Mouse (Mus musculus): ENCODE results near the gene Cluh. TPM values are rescaled to one million over a fixed set of nuclear protein-coding genes. Genes with fewer than 3 reads are reported as not detected.

Gene Cluh
- polyA plus RNA-seq, 1 experiment from 2014 or later = 71.3 TPM

DNA sequence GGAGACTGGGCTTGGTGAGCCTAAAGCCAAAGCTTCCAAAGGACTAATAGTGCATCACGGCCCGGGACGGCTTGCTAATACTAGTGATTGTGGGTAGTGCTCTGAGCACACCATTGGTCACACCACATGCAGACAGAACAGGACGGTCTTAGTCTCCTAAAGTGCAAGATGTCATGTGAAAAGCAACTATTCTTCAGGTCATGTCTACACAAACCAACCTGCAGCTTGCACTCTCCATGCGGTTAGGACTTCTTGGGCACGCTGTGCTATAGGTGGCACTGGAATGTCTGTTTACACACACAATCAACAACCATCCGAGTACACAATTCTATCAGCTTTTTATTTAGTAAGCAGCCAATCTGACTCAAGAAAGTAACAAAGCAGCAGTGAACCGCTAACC is 25.4 kb downstream of the Cluh start:
- Histone ChIP-seq H3K9ac (no peak overlapping the region), H3K4me3 (no peak overlapping the region), H3K27me3 (replicated peaks) (no peaks in the 10 kb centered on the region), H3K36me3 (peaks cover 63% of the 10 kb centered on the region), H3K9me3 (replicated peaks) (no peaks in the 10 kb centered on the region), H3K4me1 (replicated peaks) (peaks cover 2% of the 10 kb centered on the region; the same call in 1 of the 2 replicates), H3K4me2 (no peak overlapping the region), H3K27ac (ENCODE audit: poor library complexity, severe bottlenecking) (no peak overlapping the region)
- WGBS = 95% methylated on average over 8 of the region's 8 CpGs
- ATAC-seq (ENCODE audit: insufficient number of reproducible peaks, low FRiP score) = no peak

DNA sequence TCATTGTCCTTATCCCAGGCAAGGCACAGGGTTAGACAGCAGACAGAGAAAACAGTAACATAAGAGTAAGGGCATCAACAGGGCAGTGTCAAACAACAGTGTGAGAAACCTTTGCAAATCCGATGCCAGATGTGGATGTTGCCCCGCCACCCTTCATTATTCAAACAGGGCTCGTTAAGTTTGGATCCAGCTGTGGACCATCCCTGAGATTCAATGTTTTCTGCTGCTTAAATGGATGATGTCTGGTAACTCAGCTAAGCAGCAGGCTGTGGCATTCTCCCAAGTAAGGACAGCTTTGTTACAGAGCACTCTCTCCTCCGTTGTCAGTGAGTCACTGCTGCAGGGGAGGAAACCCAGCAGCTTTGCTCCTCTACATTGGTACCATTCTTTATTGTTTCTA is 25.9 kb downstream of the Cluh start:
- Histone ChIP-seq H3K9ac (no peak overlapping the region), H3K27ac (ENCODE audit: poor library complexity, severe bottlenecking) (no peak overlapping the region), H3K27me3 (replicated peaks) (no peaks in the 10 kb centered on the region), H3K4me3 (no peak overlapping the region), H3K4me1 (replicated peaks) (peaks cover 5% of the 10 kb centered on the region; the same call in 1 of the 2 replicates), H3K4me2 (no peak overlapping the region), H3K36me3 (peaks cover 62% of the 10 kb centered on the region), H3K9me3 (replicated peaks) (no peaks in the 10 kb centered on the region)
- ATAC-seq (ENCODE audit: insufficient number of reproducible peaks, low FRiP score) = no peak
- WGBS = 86% methylated on average over 4 of the region's 4 CpGs

DNA sequence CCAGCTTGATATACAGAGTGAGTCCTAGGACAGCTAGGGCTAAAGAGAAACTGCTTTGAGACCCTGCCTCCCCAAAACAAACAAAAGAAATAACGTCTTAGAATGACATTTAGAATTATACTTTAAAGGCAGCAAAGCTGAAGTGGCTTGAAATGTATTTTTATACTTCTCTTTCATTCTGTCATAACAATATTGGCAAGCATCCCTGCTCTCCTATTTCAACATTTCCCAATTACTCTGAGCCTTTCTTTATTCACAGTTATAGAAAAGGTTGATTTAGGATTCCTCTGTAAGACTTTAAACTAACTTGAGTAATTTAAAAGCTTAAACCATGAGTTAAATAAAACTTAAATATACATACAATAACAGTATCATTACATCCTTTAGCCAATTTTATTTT is 42.9 kb downstream of the Cluh start:
- Histone ChIP-seq H3K4me2 (no peak overlapping the region), H3K9ac (no peak overlapping the region), H3K27me3 (replicated peaks) (no peaks in the 10 kb centered on the region), H3K27ac (ENCODE audit: poor library complexity, severe bottlenecking) (no peak overlapping the region), H3K4me1 (replicated peaks) (no peaks in the 10 kb centered on the region), H3K9me3 (replicated peaks) (no peaks in the 10 kb centered on the region), H3K4me3 (no peak overlapping the region), H3K36me3 (peaks cover 44% of the 10 kb centered on the region)
- WGBS = 82% methylated on average over 1 of the region's 1 CpGs
- ATAC-seq (ENCODE audit: insufficient number of reproducible peaks, low FRiP score) = no peak

DNA sequence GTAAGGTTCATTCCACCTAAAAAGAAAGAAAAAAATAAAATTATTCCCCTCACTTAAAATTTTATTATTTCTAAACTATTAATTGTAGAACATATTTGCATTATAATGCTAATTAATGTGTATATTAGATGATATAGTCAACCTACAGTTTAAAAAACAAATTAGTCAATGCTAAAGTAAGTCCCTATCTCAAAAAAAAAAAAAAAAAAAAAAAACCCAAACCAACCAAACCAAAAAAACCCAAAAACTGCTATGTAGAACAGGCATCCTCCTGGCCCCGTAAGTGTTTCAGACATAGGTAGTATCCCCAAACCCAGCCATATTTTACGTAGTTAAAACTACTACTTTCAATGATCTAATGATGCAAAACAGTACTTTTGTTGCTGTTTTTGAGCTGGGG is 50.2 kb downstream of the Cluh start:
- H3K36me3 ChIP-seq = peaks cover 36% of the 10 kb centered on the region
- no peak overlapping the region for H3K4me2 ChIP-seq
- no peak overlapping the region for H3K4me3 ChIP-seq
- 99% methylated on average over 2 of the region's 2 CpGs for WGBS
- no peak for ATAC-seq (ENCODE audit: insufficient number of reproducible peaks, low FRiP score)
- no peaks in the 10 kb centered on the region for H3K4me1 ChIP-seq (replicated peaks)
- no peaks in the 10 kb centered on the region for H3K27me3 ChIP-seq (replicated peaks)
- H3K9ac ChIP-seq = no peak overlapping the region
- no peak overlapping the region for H3K27ac ChIP-seq (ENCODE audit: poor library complexity, severe bottlenecking)
- H3K9me3 ChIP-seq (replicated peaks) = no peaks in the 10 kb centered on the region

DNA sequence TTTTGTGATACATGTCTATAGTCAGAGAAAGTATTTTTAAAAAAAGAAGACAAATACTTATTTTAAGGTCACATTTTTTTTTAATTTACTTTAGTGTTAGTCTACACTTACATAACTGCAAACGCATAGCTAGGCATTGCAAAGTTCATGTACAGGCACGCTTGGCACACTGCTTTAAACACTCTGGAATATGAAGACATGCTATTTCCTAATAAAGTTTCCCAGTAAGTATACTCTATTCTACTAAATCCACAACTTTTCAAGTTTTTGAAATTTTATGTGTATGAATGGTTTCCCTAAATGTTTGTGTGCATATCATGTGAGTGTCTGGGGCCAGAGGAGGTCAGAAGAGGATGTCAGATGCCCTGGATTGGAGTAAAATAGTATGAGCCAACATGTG is 54.8 kb downstream of the Cluh start:
- Histone ChIP-seq H3K4me2 (no peak overlapping the region), H3K9ac (no peak overlapping the region), H3K4me3 (no peak overlapping the region), H3K36me3 (peaks cover 1% of the 10 kb centered on the region), H3K9me3 (replicated peaks) (no peaks in the 10 kb centered on the region), H3K4me1 (replicated peaks) (peaks cover 13% of the 10 kb centered on the region), H3K27me3 (replicated peaks) (no peaks in the 10 kb centered on the region), H3K27ac (ENCODE audit: poor library complexity, severe bottlenecking) (no peak overlapping the region)
- ATAC-seq (ENCODE audit: insufficient number of reproducible peaks, low FRiP score) = no peak
- WGBS = 95% methylated on average over 2 of the region's 2 CpGs

DNA sequence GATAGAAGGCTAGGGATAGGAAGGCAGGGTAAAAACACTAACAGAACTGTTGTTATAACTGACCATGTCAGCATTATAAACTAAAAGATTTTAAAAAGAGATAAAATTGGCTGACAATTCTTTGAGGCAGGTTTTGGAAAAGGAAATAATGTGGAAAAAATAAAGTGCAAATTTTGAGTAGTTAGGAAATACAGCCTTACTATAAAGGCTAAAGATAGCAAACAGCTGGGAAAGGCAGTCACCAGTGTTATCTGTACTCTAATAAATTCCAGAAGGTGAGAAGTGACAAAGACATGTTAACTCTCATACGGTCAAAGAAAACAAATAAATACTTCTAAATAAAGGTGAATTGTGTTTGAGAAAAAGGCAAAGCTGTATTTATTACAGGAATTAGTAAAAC is 59.5 kb downstream of the Cluh start:
- Histone ChIP-seq H3K27ac (ENCODE audit: poor library complexity, severe bottlenecking) (no peak overlapping the region), H3K9ac (no peak overlapping the region), H3K27me3 (replicated peaks) (no peaks in the 10 kb centered on the region), H3K36me3 (no peaks in the 10 kb centered on the region), H3K4me3 (no peak overlapping the region), H3K4me1 (replicated peaks) (peaks cover 22% of the 10 kb centered on the region), H3K4me2 (no peak overlapping the region), H3K9me3 (replicated peaks) (no peaks in the 10 kb centered on the region)
- 12% methylated on average over 1 of the region's 1 CpGs for WGBS
- no peak for ATAC-seq (ENCODE audit: insufficient number of reproducible peaks, low FRiP score)

DNA sequence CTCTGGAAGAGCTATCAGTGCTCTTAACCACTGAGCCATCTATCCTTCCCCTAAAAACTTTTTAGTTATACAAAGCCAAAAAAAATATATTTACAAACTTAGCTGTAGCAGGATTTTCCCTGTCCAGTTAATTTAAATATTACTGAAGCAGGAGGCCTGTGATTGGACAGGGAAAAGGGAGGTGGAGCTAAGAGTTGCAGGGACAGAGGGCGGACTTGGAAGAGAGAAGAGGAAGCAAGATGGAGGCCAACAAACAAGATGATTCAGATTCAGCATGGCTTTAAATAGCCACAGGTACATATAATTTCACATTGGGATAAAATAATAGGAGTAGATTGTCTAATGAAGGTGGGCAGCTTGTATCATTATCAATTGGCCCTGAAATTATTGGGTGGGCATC is 61.4 kb downstream of the Cluh start:
- Histone ChIP-seq H3K4me3 (no peak overlapping the region), H3K4me1 (replicated peaks) (peaks cover 22% of the 10 kb centered on the region), H3K36me3 (no peaks in the 10 kb centered on the region), H3K27ac (ENCODE audit: poor library complexity, severe bottlenecking) (no peak overlapping the region), H3K9ac (no peak overlapping the region), H3K9me3 (replicated peaks) (no peaks in the 10 kb centered on the region), H3K27me3 (replicated peaks) (no peaks in the 10 kb centered on the region), H3K4me2 (no peak overlapping the region)
- ATAC-seq (ENCODE audit: insufficient number of reproducible peaks, low FRiP score) = no peak
- WGBS = 95% methylated on average over 1 of the region's 1 CpGs

DNA sequence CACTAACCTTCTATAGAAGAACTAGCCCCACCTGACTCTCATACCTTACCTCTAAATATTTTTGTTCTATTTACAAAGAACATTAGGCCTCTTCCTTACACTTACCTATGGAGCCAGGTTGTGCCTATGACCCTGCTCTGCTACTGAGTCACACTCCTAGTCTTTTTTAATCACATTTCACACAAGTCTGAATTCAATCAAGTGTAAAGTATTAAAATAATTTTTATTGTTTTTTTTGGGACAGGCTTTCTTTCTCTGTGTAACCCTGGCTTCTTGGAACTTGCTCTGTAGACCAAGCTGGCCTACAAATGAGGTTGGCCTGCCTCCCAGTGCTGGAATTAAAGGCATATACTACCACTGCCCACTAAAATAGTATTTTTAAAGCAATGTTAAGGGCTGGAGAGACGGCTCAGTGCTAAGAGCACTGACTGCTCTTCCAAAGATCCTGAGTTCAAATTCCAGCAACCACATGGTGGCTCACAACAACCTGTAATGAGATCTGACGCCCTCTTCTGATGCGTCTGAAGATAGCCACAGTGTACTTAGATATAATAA is 66.8 kb downstream of the Cluh start:
- 83% methylated on average over 3 of the region's 3 CpGs for WGBS
- H3K27me3 ChIP-seq (replicated peaks) = no peaks in the 10 kb centered on the region
- H3K4me3 ChIP-seq = no peak overlapping the region
- H3K4me1 ChIP-seq (replicated peaks) = peaks cover 22% of the 10 kb centered on the region
- H3K9ac ChIP-seq = no peak overlapping the region
- H3K27ac ChIP-seq (ENCODE audit: poor library complexity, severe bottlenecking) = no peak overlapping the region
- ATAC-seq (ENCODE audit: insufficient number of reproducible peaks, low FRiP score) = no peak
- no peaks in the 10 kb centered on the region for H3K9me3 ChIP-seq (replicated peaks)
- no peaks in the 10 kb centered on the region for H3K36me3 ChIP-seq
- no peak overlapping the region for H3K4me2 ChIP-seq

Other genes with a start within 250 kb of the Cluh start
- gene Rap1gap2, start 38.6 kb upstream of the Cluh start, polyA plus RNA-seq (2016; fragmentation: Nextera tagmentation; extraction: Ambion mirVana) = 9.1 and 9.3 TPM in 2 replicates
- gene Ccdc92b, start 29.9 kb upstream of the Cluh start, polyA plus RNA-seq (2016; fragmentation: Nextera tagmentation; extraction: Ambion mirVana) = 3.5 and 4.0 TPM in 2 replicates
- gene Pafah1b1, start 75.2 kb downstream of the Cluh start, polyA plus RNA-seq (2016; fragmentation: Nextera tagmentation; extraction: Ambion mirVana) = 57.7 and 63.4 TPM in 2 replicates
- gene Mettl16, start 121.3 kb downstream of the Cluh start, polyA plus RNA-seq (2016; fragmentation: Nextera tagmentation; extraction: Ambion mirVana) = 34.6 and 37.0 TPM in 2 replicates
- gene Mnt, start 181.4 kb downstream of the Cluh start, polyA plus RNA-seq (2016; fragmentation: Nextera tagmentation; extraction: Ambion mirVana) = 4.0 and 4.8 TPM in 2 replicates
- 6.5 and 6.6 TPM in 2 replicates for gene Sgsm2, start 247.6 kb downstream of the Cluh start, polyA plus RNA-seq (2016; fragmentation: Nextera tagmentation; extraction: Ambion mirVana)
- gene Tsr1, start 248.6 kb downstream of the Cluh start, polyA plus RNA-seq (2016; fragmentation: Nextera tagmentation; extraction: Ambion mirVana) = 31.6 and 33.5 TPM in 2 replicates